Mouse (Mus musculus): ENCODE data around the gene C1qtnf7. TPM values are rescaled to one million over a fixed set of nuclear protein-coding genes. Genes with fewer than 3 reads are reported as not detected.

Gene C1qtnf7
- total and polyA plus RNA-seq, 3 experiments, result not detected

GRCm38 (mm10) chr5:43569720-43570359 is 54.5 kb downstream of the C1qtnf7 start:
- Histone ChIP-seq H3K4me3 (ENCODE audit: control insufficient read depth in 1 of 2, insufficient read depth in 1 of 2, low read depth in 2 of 2, low read length in 2 of 2) (no peak overlapping the region), H3K79me2 (ENCODE audit: control insufficient read depth, insufficient read depth, low read length, poor library complexity) (no peaks in the 10 kb centered on the region), H3K27me3 (ENCODE audit: control insufficient read depth in 1 of 2, insufficient read depth in 2 of 2, low read length in 2 of 2) (no peaks in the 10 kb centered on the region), H3K9me3 (replicated peaks; ENCODE audit: insufficient read depth, low read length) (no peaks in the 10 kb centered on the region), H3K9ac (ENCODE audit: control insufficient read depth, low read depth, low read length, poor library complexity, severe bottlenecking) (no peak overlapping the region), H3K4me1 (ENCODE audit: control insufficient read depth in 1 of 2, insufficient read depth in 2 of 2, low read length in 2 of 2) (no peaks in the 10 kb centered on the region), H3K36me3 (ENCODE audit: control insufficient read depth in 1 of 2, insufficient read depth in 2 of 2, low read length in 2 of 2) (no peaks in the 10 kb centered on the region), H3K27ac (ENCODE audit: control insufficient read depth, low read depth, low read length) (no peak overlapping the region)
- TF ChIP-seq GATA1 (IDR thresholded peaks at IDR 0.05; ENCODE audit: low read depth, low read length) (no peak), CHD2 (IDR thresholded peaks at IDR 0.05; ENCODE audit: low read length) (no peak), ZNF384 (IDR thresholded peaks at IDR 0.05; ENCODE audit: low read depth, low read length) (no peak), HCFC1 (IDR thresholded peaks at IDR 0.05; ENCODE audit: low read depth, low read length) (no peak), GABPA (IDR thresholded peaks at IDR 0.05; ENCODE audit: low read depth, low read length) (no peak), NRF1 (IDR thresholded peaks at IDR 0.05; ENCODE audit: insufficient read depth, low read depth, low read length, poor library complexity, severe bottlenecking) (no peak), SIN3A (IDR thresholded peaks at IDR 0.05; ENCODE audit: low read length) (no peak), ELF1 (IDR thresholded peaks at IDR 0.05; ENCODE audit: low read depth, low read length) (no peak), RAD21 (IDR thresholded peaks at IDR 0.05; ENCODE audit: low read depth, low read length) (no peak), POLR2AphosphoS5 (IDR thresholded peaks at IDR 0.05; ENCODE audit: borderline replicate concordance, low read depth, low read length) (no peak), ZKSCAN1 (IDR thresholded peaks at IDR 0.05; ENCODE audit: low read depth, low read length) (no peak), MYB (IDR thresholded peaks at IDR 0.05; ENCODE audit: low read depth, low read length) (no peak), MXI1 (IDR thresholded peaks at IDR 0.05; ENCODE audit: low read depth, low read length) (no peak)
- DNase-seq (ENCODE audit: low read depth, low spot score), result no peak

GRCm38 (mm10) chr5:43582876-43583275 is 67.5 kb downstream of the C1qtnf7 start:
- no peaks in the 10 kb centered on the region for H3K4me1 ChIP-seq (ENCODE audit: control insufficient read depth in 1 of 2, insufficient read depth in 2 of 2, low read length in 2 of 2)
- no peak overlapping the region for H3K9ac ChIP-seq (ENCODE audit: control insufficient read depth, low read depth, low read length, poor library complexity, severe bottlenecking)
- no peaks in the 10 kb centered on the region for H3K9me3 ChIP-seq (replicated peaks; ENCODE audit: insufficient read depth, low read length)
- DNase-seq (ENCODE audit: low read depth, low spot score), result peak; percentile 4
- H3K36me3 ChIP-seq (ENCODE audit: control insufficient read depth in 1 of 2, insufficient read depth in 2 of 2, low read length in 2 of 2), result no peaks in the 10 kb centered on the region
- H3K27ac ChIP-seq (ENCODE audit: control insufficient read depth, low read depth, low read length), result no peak overlapping the region
- TF ChIP-seq CTCF (IDR thresholded peaks at IDR 0.05 in 2 of 3, conservative IDR thresholded peaks at IDR 0.05 in 1 of 3; ENCODE audit: control insufficient read depth in 1 of 3, insufficient read depth in 1 of 3, low read depth in 2 of 3, low read length in 3 of 3, poor library complexity in 1 of 3, severe bottlenecking in 1 of 3), result peak in 2 of 3 experiments; percentile 17 to 29; a peak in 3 of 6 replicates
- no peak for TF ChIP-seq NRF1 (IDR thresholded peaks at IDR 0.05; ENCODE audit: insufficient read depth, low read depth, low read length, poor library complexity, severe bottlenecking)
- no peak for TF ChIP-seq CHD2 (IDR thresholded peaks at IDR 0.05; ENCODE audit: low read length)
- no peak overlapping the region for H3K4me3 ChIP-seq (ENCODE audit: control insufficient read depth in 1 of 2, insufficient read depth in 1 of 2, low read depth in 2 of 2, low read length in 2 of 2)
- H3K79me2 ChIP-seq (ENCODE audit: control insufficient read depth, insufficient read depth, low read length, poor library complexity), result no peaks in the 10 kb centered on the region
- 0 out of 4 replicates have a peak, but pooled peaks cover 0 to 2% of the 10 kb centered on the region in 2 experiments for H3K27me3 ChIP-seq (ENCODE audit: control insufficient read depth in 1 of 2, insufficient read depth in 2 of 2, low read length in 2 of 2)

Measured in MEL (cell line).